Mouse (Mus musculus): ENCODE results near the gene Pus7l. TPM values are rescaled to one million over a fixed set of nuclear protein-coding genes. Genes with fewer than 3 reads are reported as not detected.

The Pus7l gene
- 8.1 and 8.5 TPM in 2 replicates for polyA plus RNA-seq (2016; fragmentation: Nextera tagmentation; extraction: Ambion mirVana)

DNA sequence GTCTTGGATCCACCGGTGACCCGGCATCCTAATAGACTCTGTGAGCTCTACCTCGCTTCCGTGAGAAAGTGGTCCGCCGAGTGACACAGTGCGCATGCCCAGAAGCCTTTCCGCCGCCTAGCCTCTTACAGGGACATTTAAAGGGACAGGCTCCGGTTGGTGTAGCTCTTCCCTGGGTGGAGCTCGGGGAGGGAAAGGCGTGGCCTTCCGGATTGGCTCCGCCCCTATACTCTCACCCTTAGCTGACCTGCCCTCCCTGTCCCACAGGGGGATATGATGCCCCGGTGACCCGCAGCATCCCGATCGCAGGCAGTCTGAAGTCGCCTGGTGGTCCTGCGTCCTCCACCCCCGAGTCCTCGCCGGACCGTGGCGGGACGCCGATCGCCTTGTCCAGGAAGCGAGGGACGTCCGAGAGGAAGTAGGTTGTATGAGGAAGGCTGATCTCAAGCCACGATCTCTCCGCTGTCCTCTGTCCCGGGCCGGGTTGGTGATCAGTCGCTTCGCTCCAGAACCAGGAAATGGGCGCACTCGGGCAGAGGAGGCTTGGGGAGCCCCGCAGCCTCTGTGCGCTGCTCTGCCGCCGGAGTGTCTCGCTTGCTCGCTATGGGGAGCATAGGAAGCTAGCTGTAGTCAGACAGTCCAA is at the start of gene Pus7l, which contains the start of gene Irak4:
TSS of gene Pus7l (minus strand) at position 139 of the 643 bp plus-strand sequence.
TSS of gene Irak4 (plus strand) at position 235 of the 643 bp plus-strand sequence.
- Histone ChIP-seq H3K4me3 (peak within 1 kb of the TSS; percentile 72), H3K27me3 (no peaks in the 10 kb centered on the region), H3K4me1 (peaks cover 3% of the 10 kb centered on the region), H3K4me2 (replicated peaks) (peak within 1 kb of the TSS; percentile 80), H3K9ac (peak within 1 kb of the TSS; percentile 68), H3K27ac (peak within 1 kb of the TSS; percentile 53), H3K36me3 (no peaks in the 10 kb centered on the region), H3K9me3 (replicated peaks) (no peaks in the 10 kb centered on the region)
- WGBS: under 1% methylated on average over 45 of the region's 45 CpGs
- ATAC-seq (ENCODE audit: low FRiP score): peak; percentile 99

DNA sequence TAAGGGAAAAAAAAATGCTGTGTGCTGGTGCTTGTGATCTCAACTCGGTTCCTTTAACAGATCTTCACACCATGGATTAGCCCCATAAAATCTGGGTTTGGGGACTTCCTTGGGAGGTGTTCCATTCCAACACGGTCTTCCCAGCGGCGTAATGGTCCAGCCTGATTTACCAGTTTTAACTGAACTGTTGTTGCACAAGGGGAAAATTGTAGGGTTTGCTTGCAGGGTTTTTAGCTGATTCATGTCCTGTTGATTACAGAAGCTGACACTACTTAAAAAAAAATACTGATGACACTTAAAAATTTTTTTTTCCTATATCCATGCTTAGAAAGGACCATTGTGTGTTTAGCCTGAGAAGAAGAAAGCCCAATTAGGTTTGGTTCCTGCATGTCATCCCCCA is 48.0 kb upstream of the Pus7l start:
- no peak overlapping the region for H3K27ac ChIP-seq
- H3K36me3 ChIP-seq: 0 out of 2 replicates have a peak, but pooled peaks cover under 1% of the 10 kb centered on the region
- no peak for ATAC-seq (ENCODE audit: low FRiP score)
- H3K27me3 ChIP-seq: no peaks in the 10 kb centered on the region
- no peak overlapping the region for H3K9ac ChIP-seq
- no peak overlapping the region for H3K4me2 ChIP-seq (replicated peaks)
- H3K4me1 ChIP-seq: peaks cover 13% of the 10 kb centered on the region
- H3K9me3 ChIP-seq (replicated peaks): no peaks in the 10 kb centered on the region
- no peak overlapping the region for H3K4me3 ChIP-seq
- WGBS: 88% methylated on average over 4 of the region's 4 CpGs

DNA sequence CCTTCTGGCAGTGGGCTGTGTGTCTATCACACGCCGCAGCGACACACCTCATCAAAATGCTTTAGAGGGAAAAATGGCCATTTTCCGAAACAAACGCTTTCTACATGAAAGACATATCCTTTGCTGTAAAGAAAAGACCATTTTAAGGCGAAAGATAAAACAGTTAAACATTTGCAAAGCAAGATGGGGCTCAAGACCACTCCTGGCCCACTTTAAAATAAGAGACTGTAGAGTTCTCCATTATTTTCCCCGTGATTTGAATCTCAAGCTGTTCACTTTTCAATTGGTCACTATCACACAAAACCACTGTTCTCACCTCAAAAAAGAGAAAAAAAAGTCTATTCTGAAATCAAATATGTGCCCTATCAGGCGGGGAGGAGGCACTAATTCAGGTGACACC is 46.7 kb upstream of the Pus7l start:
- WGBS: 12% methylated on average over 8 of the region's 8 CpGs
- peak overlapping the region; percentile 35; the same call in 1 of the 2 replicates for H3K27ac ChIP-seq
- H3K4me1 ChIP-seq: peaks cover 15% of the 10 kb centered on the region
- ATAC-seq (ENCODE audit: low FRiP score): peak; percentile 33
- H3K36me3 ChIP-seq: peaks cover 9% of the 10 kb centered on the region
- peak overlapping the region; percentile 83 for H3K4me2 ChIP-seq (replicated peaks)
- peak overlapping the region; percentile 50; the same call in 1 of the 2 replicates for H3K9ac ChIP-seq
- peak overlapping the region; percentile 95 for H3K4me3 ChIP-seq
- H3K9me3 ChIP-seq (replicated peaks): no peaks in the 10 kb centered on the region
- no peaks in the 10 kb centered on the region for H3K27me3 ChIP-seq

DNA sequence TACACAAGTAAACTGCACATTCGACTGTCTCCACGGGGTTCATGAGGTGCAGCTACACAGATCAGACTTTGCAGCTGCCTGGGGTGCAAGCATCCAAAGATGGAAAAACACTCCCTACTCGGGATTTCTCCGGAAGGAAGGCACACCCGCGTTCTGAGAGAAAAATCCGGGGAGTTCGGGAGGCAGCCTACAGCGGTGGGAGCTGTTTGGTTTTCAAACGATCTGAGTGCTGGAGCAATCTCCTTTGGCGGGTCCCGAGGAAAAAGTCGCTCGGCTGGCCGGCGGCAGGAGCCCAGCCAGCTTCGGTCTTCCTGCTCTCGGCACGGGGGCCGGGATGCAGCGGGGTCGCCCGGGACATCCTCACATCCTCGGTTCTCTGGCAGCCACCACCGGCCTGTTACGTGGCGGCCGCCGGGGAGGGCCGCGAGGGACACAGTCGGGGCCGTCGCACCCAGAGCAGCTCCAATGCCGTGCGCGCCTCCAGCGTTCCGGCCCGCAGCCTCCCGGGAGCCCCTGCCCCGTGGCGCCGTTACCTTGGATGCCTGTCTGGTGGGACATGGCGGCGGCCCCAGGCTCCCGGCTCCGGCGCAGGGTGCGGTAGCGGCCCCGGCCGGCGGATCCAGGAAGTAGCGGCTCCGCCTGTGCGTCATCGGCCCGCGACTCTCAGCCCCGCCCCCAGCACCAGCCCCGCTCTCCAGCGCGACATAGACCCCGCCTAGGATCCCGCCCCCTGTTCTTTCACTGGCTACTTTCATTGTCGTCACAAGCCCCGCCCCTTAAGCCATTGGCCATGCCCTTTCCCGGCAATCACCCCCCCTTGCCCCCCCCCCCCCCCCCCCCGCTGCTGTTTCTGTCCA is 46.1 kb upstream of the Pus7l start, which contains the start of gene Twf1:
TSS of gene Twf1 (minus strand) at position 671 of the 857 bp plus-strand sequence.
- Histone ChIP-seq H3K9ac (peak within 1 kb of the TSS; percentile 90), H3K4me3 (peak within 1 kb of the TSS; percentile 95), H3K4me1 (peaks cover 15% of the 10 kb centered on the region), H3K4me2 (replicated peaks) (peak within 1 kb of the TSS; percentile 83), H3K9me3 (replicated peaks) (no peaks in the 10 kb centered on the region), H3K27me3 (no peaks in the 10 kb centered on the region), H3K27ac (peak within 1 kb of the TSS; percentile 89), H3K36me3 (peaks cover 16% of the 10 kb centered on the region)
- under 1% methylated on average over 45 of the region's 70 CpGs for whole genome bisulfite sequencing
- peak; percentile 99 for ATAC-seq (ENCODE audit: low FRiP score)

DNA sequence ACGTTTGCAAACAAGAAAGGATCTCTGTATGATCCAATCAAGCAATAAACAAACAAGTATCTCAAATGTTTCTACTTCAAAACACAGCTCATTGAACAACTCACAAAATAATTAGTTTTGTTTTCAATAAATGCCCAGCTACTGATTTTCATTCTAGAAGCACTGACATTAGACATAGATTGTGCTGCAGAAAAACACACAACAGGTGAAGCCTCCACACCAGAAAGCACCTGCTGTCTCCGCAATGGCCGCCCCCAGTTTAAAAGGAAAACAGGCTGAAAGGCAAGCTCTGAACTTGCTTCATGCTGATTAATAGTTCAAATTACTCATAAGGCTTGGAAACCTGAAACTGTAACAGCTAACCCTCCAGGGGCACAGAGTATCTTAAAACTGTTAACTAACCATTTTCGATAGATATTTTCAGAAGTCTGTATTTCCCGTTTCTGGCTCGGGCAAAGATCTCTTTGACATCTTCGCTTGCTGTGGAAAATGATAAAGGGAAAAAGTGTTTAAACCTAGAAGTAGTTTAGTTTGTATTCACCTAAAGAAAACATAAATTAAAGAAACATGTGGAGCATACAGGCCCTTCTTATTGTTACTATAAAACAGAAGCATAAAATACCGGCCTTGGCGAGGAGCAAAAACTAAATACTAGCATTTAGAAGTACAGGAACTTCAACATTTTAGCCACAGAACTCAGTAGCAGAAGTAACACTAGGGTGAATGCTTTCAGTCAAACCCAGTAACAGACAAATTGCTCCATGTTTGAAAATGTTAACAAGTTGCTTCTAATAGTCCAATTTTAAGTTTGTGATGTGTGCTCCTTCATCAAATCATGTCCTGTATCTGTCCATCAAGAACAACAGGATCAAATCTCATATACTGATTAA is 44.7 kb upstream of the Pus7l start:
- H3K4me3 ChIP-seq: no peak overlapping the region
- no peak for ATAC-seq (ENCODE audit: low FRiP score)
- H3K9ac ChIP-seq: no peak overlapping the region; the same call in 1 of the 2 replicates
- H3K4me1 ChIP-seq: peaks cover 15% of the 10 kb centered on the region
- H3K27me3 ChIP-seq: no peaks in the 10 kb centered on the region
- no peaks in the 10 kb centered on the region for H3K9me3 ChIP-seq (replicated peaks)
- WGBS: 88% methylated on average over 9 of the region's 9 CpGs
- peaks cover 29% of the 10 kb centered on the region for H3K36me3 ChIP-seq
- no peak overlapping the region for H3K27ac ChIP-seq
- peak overlapping the region; percentile 83 for H3K4me2 ChIP-seq (replicated peaks)

DNA sequence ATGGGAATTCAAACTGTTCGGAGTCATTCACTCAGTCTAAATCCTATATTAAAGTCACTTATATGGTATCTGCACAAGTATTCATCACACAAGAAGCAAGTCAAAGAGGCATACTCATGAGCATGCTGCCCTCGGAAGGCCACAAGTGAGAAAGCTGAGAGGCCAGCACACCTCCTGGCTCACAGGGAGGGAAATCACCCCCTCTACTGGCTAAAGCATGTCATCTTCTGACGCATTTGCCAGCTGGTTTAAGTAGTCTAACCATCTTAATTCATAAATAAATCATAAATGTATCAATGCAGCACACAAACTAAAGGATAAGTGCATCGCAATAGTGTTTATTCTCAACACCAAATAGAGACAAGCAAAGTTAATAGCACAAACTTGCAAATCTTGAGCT is 41.4 kb upstream of the Pus7l start:
- peaks cover 15% of the 10 kb centered on the region for H3K4me1 ChIP-seq
- no peak overlapping the region for H3K9ac ChIP-seq
- 84% methylated on average over 4 of the region's 4 CpGs for WGBS
- peaks cover 56% of the 10 kb centered on the region for H3K36me3 ChIP-seq
- no peak overlapping the region for H3K4me3 ChIP-seq
- H3K4me2 ChIP-seq (replicated peaks): no peak overlapping the region
- no peaks in the 10 kb centered on the region for H3K9me3 ChIP-seq (replicated peaks)
- no peak overlapping the region for H3K27ac ChIP-seq
- H3K27me3 ChIP-seq: no peaks in the 10 kb centered on the region
- ATAC-seq (ENCODE audit: low FRiP score): no peak

DNA sequence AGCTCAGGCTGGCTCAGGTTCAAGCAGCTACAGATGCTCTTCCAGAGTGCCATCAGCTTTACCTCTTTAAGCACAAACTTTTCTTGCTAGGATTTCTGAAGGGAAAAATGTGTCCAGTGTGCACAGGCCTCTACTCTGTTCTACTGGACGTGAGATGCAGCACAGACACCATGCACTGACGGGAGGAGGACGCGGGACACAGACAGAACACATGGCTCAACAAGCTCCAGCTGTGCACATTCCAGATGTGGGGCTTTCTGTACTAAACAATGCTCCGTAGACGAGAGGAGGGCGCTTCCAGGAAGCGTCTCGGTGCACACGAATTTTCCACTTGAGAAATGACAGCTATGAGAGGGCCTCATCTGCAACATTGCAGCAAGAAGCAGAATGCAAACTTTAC is 39.8 kb upstream of the Pus7l start:
- no peaks in the 10 kb centered on the region for H3K9me3 ChIP-seq (replicated peaks)
- H3K27me3 ChIP-seq: no peaks in the 10 kb centered on the region
- ATAC-seq (ENCODE audit: low FRiP score): no peak
- H3K9ac ChIP-seq: no peak overlapping the region
- 82% methylated on average over 10 of the region's 10 CpGs for WGBS
- peaks cover 6% of the 10 kb centered on the region for H3K4me1 ChIP-seq
- peaks cover 63% of the 10 kb centered on the region for H3K36me3 ChIP-seq
- no peak overlapping the region for H3K27ac ChIP-seq
- no peak overlapping the region for H3K4me3 ChIP-seq
- no peak overlapping the region for H3K4me2 ChIP-seq (replicated peaks)

DNA sequence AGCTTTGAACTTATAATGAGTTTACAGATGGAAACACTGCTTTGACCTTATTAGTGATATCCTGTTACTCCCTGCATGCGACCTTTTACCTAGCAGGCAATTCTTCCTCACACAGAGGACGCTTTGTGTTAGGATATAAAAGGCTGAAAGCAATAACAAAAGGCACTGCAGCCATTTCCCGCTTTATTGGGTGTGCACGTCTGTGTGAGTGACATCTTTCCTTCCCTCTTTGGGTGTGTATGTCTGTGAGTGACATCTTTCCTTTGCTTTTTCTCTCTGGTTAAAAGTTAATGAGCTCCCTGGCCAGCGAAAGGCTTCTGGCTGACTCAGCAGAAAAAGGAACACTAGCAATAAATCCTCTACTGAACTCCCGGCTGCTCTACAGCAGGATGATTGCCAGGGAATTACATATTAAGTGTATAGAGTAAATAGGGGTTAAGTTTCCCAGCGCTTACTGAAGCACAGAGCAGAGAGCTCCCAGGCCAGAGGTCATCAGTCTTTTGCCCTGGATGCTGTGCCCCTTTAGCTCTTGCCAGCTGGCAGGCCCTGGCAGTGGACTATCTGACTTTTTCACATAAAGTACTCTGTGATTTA is 38.8 kb upstream of the Pus7l start:
- H3K36me3 ChIP-seq: peaks cover 66% of the 10 kb centered on the region
- ATAC-seq (ENCODE audit: low FRiP score): no peak
- WGBS: 55% methylated on average over 7 of the region's 7 CpGs

DNA sequence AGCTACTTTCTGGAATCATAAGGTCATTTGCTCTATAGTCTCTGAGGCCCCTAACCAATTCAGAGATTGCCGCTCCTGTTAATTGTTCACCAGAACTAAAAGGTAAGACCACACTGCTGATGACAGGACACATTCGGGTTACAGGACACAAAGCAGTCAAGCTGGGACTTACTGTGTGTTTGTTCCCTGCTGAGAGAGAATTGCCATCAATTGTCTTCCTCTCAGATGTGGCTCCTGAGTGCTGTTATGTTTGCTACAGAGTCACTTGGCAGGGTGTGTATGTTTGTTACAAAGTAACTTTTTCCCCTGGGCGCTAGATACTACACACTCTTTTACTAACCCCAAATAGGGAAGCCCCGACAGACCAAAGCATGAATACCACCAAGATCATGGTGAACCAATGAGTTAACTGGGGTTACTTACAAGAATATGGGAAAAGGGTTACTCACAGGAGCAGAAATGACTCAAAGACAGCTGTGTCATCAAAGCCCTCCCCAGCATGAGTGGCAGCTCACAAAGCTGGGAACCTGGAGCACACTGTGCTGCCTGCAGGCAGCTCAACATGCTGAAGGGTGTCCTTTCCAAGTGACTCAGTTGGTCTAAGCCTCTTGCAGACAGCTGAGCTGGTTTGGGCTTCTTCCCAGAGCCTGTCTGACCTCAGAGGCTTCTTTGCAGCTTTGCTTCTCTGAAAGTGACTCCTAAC is 31.4 kb upstream of the Pus7l start:
- H3K9ac ChIP-seq: no peak overlapping the region
- peaks cover 9% of the 10 kb centered on the region for H3K36me3 ChIP-seq
- H3K27me3 ChIP-seq: no peaks in the 10 kb centered on the region
- H3K4me2 ChIP-seq (replicated peaks): no peak overlapping the region
- no peaks in the 10 kb centered on the region for H3K4me1 ChIP-seq
- WGBS: 53% methylated on average over 4 of the region's 4 CpGs
- no peak overlapping the region for H3K4me3 ChIP-seq
- ATAC-seq (ENCODE audit: low FRiP score): no peak
- no peak overlapping the region for H3K27ac ChIP-seq
- no peaks in the 10 kb centered on the region for H3K9me3 ChIP-seq (replicated peaks)

More for the DNA sequence above, 38.8 kb upstream of the Pus7l start:
- Histone ChIP-seq H3K4me1 (0 out of 2 replicates have a peak, but pooled peaks cover 2% of the 10 kb centered on the region), H3K4me2 (replicated peaks) (no peak overlapping the region), H3K9ac (no peak overlapping the region), H3K4me3 (no peak overlapping the region), H3K9me3 (replicated peaks) (no peaks in the 10 kb centered on the region), H3K27ac (no peak overlapping the region), H3K27me3 (no peaks in the 10 kb centered on the region)

DNA sequence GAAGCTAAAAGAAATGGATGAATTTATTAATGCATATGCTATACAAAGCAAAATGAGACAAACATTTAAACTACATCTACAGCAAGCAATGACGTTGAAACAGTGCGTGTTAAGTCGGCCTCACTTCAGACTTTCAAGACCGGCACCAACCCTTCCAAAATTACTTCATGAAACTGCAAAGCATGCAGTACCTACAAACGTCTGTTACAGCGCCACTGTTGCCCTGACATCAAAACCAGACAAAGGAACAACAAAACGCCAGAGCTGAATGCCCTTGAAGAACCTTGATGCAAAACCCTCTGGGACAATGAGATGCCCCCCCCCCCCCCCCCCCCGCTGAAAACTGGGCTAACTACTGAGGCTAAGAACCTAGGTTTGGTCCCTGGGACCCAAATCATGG is 29.4 kb upstream of the Pus7l start:
- H3K4me3 ChIP-seq: no peak overlapping the region
- H3K27ac ChIP-seq: no peak overlapping the region
- H3K27me3 ChIP-seq: no peaks in the 10 kb centered on the region
- no peaks in the 10 kb centered on the region for H3K36me3 ChIP-seq
- H3K4me2 ChIP-seq (replicated peaks): no peak overlapping the region
- WGBS: 71% methylated on average over 7 of the region's 8 CpGs
- ATAC-seq (ENCODE audit: low FRiP score): no peak
- H3K9ac ChIP-seq: no peak overlapping the region
- H3K9me3 ChIP-seq (replicated peaks): no peaks in the 10 kb centered on the region
- no peaks in the 10 kb centered on the region for H3K4me1 ChIP-seq

DNA sequence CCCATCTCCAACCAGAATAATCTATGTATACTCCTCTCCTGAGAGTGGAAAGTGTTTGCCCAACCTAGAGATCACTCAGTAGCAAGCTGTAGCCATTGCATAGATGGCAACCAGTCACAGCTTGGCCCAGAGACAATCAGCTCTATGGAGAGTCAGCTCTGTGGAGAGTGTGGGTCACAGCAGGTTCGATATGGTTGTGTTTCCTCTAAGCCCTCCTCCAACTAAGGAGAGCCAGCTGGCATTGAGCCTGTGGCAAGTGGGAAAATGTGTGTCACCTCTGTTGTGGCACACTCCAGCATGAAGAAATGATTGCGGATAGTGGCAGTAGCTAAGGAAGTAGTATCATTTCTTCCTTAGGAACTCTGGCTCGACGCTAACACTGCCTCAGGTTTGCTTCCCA is 28.2 kb upstream of the Pus7l start:
- Histone ChIP-seq H3K9me3 (replicated peaks) (no peaks in the 10 kb centered on the region), H3K4me1 (no peaks in the 10 kb centered on the region), H3K27ac (no peak overlapping the region), H3K27me3 (no peaks in the 10 kb centered on the region), H3K4me3 (no peak overlapping the region), H3K9ac (no peak overlapping the region), H3K4me2 (replicated peaks) (no peak overlapping the region), H3K36me3 (no peaks in the 10 kb centered on the region)
- WGBS: 89% methylated on average over 4 of the region's 4 CpGs
- no peak for ATAC-seq (ENCODE audit: low FRiP score)

Data from hindbrain, embryonic 12.5 days (tissue).